Mouse (Mus musculus): ENCODE measurements around the gene Myl6b.

The Myl6b gene

DNA sequence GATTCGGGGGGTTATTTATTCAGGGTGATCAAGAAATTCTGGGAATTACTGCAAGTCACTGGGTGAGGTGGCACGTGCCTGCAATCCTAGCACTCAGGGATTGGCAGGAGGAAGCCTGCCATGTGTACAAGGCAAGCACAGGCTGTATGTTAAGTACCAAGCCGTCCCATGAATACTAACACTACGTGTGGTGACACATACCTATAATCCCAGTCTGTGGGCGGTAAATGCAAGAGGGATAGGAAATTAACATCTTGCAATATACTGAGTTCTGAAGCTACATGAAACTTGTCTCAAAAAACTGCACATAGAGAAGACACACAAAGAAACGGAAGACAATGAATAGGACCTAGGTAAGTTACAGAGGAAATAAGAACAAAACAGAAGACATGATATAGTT lies 47.5 kb downstream of the Myl6b start:
- DNase-seq (ENCODE audit: low spot score): no peak

DNA sequence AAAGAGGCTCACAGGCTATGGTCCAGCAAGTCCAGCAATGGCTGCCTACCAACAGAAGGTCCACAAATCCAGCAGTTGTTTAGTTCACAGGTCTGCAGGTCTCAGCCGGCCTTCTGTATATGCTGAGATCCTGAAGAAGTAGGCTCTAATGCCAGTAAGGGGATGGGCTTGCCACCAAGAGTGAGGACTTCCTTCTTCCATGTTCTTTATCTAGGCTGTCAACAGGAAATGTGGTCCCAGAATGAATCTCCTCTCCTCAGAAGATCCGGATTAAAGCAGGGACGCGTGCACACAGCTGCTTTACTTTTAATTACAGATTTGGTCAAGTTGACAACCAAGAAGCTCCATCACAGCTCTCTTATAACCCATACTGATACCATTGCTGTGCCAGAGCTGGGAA lies 53.1 kb downstream of the Myl6b start:
- DNase-seq (ENCODE audit: low spot score): no peak

DNA sequence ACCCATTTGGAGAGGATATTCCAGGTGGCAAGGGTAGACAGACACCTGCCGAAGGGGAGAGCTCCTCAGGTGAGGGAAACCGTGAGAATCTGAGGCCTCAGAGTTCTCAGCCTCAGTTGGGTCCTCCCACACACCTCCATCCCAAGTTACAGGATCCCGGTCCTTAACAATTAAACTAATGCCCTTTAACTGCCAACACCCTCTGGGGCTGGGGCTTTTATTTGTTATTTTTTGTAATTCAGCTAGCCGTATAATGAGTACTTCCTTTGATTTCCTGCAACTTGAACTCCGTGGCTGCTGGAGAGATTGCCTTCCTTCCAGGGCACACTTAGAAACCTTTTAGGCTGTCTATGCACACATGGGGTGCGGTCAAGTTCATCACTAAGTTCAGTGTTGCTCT lies 54.1 kb downstream of the Myl6b start:
- DNase-seq (ENCODE audit: low spot score): no peak
